Mouse (Mus musculus) CH12.LX (cell line): ENCODE measurements around the gene Aunip. TPM values are rescaled to one million over a fixed set of nuclear protein-coding genes. Genes with fewer than 3 reads are reported as not detected.

ENCODE experiments used
- DNase-seq: peaks from one replicate; pipeline ENCODE4 v3.0.0-alpha.2; 2013; ENCODE audit errors: extremely low read depth
- H3K27ac ChIP-seq: 2 replicates; pipeline ENCODE4 v1.5.1; 2012; ENCODE audit warnings: low read depth, mild to moderate bottlenecking, control low read depth, moderate library complexity; ENCODE audit not compliant: insufficient read depth
- H3K27me3 ChIP-seq: replicated peaks from 2 replicates; pipeline ENCODE3; 2012; ENCODE audit warnings: inconsistent platforms
- H3K36me3 ChIP-seq, 2 experiments: replicated peaks in 1 of 2; 2 replicates each; pipeline versions ENCODE3 to v1.6.1; 2012; ENCODE audit warnings: inconsistent platforms in 1 of 2, low read length in 1 of 2, mild to moderate bottlenecking in 1 of 2, mixed read lengths in 1 of 2, moderate library complexity in 1 of 2; ENCODE audit not compliant: control insufficient read depth in 1 of 2, insufficient read depth in 1 of 2
- H3K4me1 ChIP-seq, 2 experiments: 2 replicates each; pipeline ENCODE4 v1.6.1; 2012; ENCODE audit warnings: inconsistent platforms in 1 of 2, moderate library complexity in 1 of 2; ENCODE audit not compliant: insufficient read depth in 2 of 2, control insufficient read depth in 1 of 2
- H3K4me2 ChIP-seq: 2 replicates; pipeline ENCODE4 v1.6.1; 2012; ENCODE audit warnings: low read depth, mild to moderate bottlenecking, control low read depth; ENCODE audit not compliant: poor library complexity, insufficient read depth, severe bottlenecking
- H3K4me3 ChIP-seq, 3 experiments: fragments of 150-350 bp in 1 of 3; sonication (generic) in 1 of 3; replicated peaks in 1 of 3; 2 replicates each; pipeline versions ENCODE3 to v1.5.1; 2011 to 2012; ENCODE audit warnings: low read depth in 2 of 3, low read length in 2 of 3, mild to moderate bottlenecking in 2 of 3, moderate library complexity in 2 of 3, control low read depth in 1 of 3, improper control_type of control experiment in 1 of 3, inconsistent platforms in 1 of 3, mixed read lengths in 1 of 3; ENCODE audit not compliant: poor library complexity in 1 of 3
- H3K79me2 ChIP-seq: replicated peaks from 2 replicates; pipeline ENCODE4 v1.6.1; 2012; ENCODE audit warnings: mild to moderate bottlenecking, moderate library complexity; ENCODE audit not compliant: control insufficient read depth, poor library complexity, insufficient read depth, severe bottlenecking; ENCODE audit errors: extremely low read depth
- H3K9ac ChIP-seq: 2 replicates; pipeline ENCODE4 v1.6.1; 2012; ENCODE audit warnings: low read depth, mild to moderate bottlenecking, control low read depth, moderate library complexity; ENCODE audit not compliant: insufficient read depth
- H3K9me3 ChIP-seq: replicated peaks from 2 replicates; pipeline ENCODE3; 2012; ENCODE audit warnings: low read length, inconsistent platforms, mixed read lengths
- BHLHE40 ChIP-seq: IDR thresholded peaks from 2 replicates; pipeline ENCODE4 v1.6.1; 2011; ENCODE audit warnings: mild to moderate bottlenecking, low read depth, low read length, improper control_type of control experiment
- CHD1 ChIP-seq: IDR thresholded peaks from 2 replicates; pipeline ENCODE4 v1.6.1; 2012; ENCODE audit warnings: low read depth, low read length, improper control_type of control experiment, inconsistent platforms
- E2F4 ChIP-seq: IDR thresholded peaks from 2 replicates; pipeline ENCODE4 v1.6.1; 2011; ENCODE audit warnings: low read depth, low read length, improper control_type of control experiment; ENCODE audit not compliant: insufficient replicate concordance
- ELF1 ChIP-seq: IDR thresholded peaks from 2 replicates; pipeline ENCODE4 v1.6.1; 2014; ENCODE audit warnings: low read depth, mild to moderate bottlenecking, inconsistent platforms, low read length, improper control_type of control experiment
- ETS1 ChIP-seq: conservative IDR thresholded peaks from 2 replicates; pipeline ENCODE4 v1.6.1; 2012; ENCODE audit warnings: low read depth, mild to moderate bottlenecking, inconsistent platforms, low read length, improper control_type of control experiment, moderate library complexity
- GABPA ChIP-seq: IDR thresholded peaks from 2 replicates; pipeline ENCODE4 v1.6.1; 2012; ENCODE audit warnings: low read depth, low read length, improper control_type of control experiment, inconsistent platforms; ENCODE audit not compliant: insufficient replicate concordance
- HCFC1 ChIP-seq: IDR thresholded peaks from 2 replicates; pipeline ENCODE4 v1.6.1; 2012; ENCODE audit warnings: low read depth, mild to moderate bottlenecking, inconsistent platforms, low read length, improper control_type of control experiment
- IRF4 ChIP-seq: IDR thresholded peaks from 2 replicates; pipeline ENCODE4 v1.6.1; 2014; ENCODE audit warnings: low read depth, mild to moderate bottlenecking, inconsistent platforms, low read length, improper control_type of control experiment
- JUND ChIP-seq: conservative IDR thresholded peaks from 2 replicates; pipeline ENCODE4 v1.6.1; 2011; ENCODE audit warnings: low read depth, low read length, improper control_type of control experiment
- MAFK ChIP-seq: IDR thresholded peaks from 2 replicates; pipeline ENCODE4 v1.6.1; 2011; ENCODE audit warnings: low read length, improper control_type of control experiment; ENCODE audit not compliant: insufficient replicate concordance
- MAX ChIP-seq: IDR thresholded peaks from 2 replicates; pipeline ENCODE4 v1.6.1; 2011; ENCODE audit warnings: low read length, improper control_type of control experiment
- MEF2A ChIP-seq: IDR thresholded peaks from 2 replicates; pipeline ENCODE4 v1.6.1; 2014; ENCODE audit warnings: low read depth, mild to moderate bottlenecking, inconsistent platforms, low read length, improper control_type of control experiment, borderline replicate concordance
- NRF1 ChIP-seq: IDR thresholded peaks from 2 replicates; pipeline ENCODE4 v1.6.1; 2014; ENCODE audit warnings: low read depth, mild to moderate bottlenecking, inconsistent platforms, low read length, improper control_type of control experiment, moderate library complexity
- PAX5 ChIP-seq: IDR thresholded peaks from 2 replicates; pipeline ENCODE4 v1.6.1; 2012; ENCODE audit warnings: low read length, inconsistent platforms, mixed read lengths
- POLR2AphosphoS2 ChIP-seq: IDR thresholded peaks from 2 replicates; pipeline ENCODE4 v1.6.1; 2011; ENCODE audit warnings: low read depth, low read length, improper control_type of control experiment
- SIN3A ChIP-seq: IDR thresholded peaks from 2 replicates; pipeline ENCODE4 v1.6.1; 2012; ENCODE audit warnings: low read length, improper control_type of control experiment, inconsistent platforms
- TBP ChIP-seq: conservative IDR thresholded peaks from 2 replicates; pipeline ENCODE4 v1.6.1; 2011; ENCODE audit warnings: low read depth, low read length, improper control_type of control experiment
- USF1 ChIP-seq: IDR thresholded peaks from 2 replicates; pipeline ENCODE4 v1.6.1; 2014; ENCODE audit warnings: low read depth, mild to moderate bottlenecking, inconsistent platforms, low read length, improper control_type of control experiment
- ZC3H11A ChIP-seq: IDR thresholded peaks from 2 replicates; pipeline ENCODE4 v1.6.1; 2012; ENCODE audit warnings: low read depth, mild to moderate bottlenecking, inconsistent platforms, low read length, improper control_type of control experiment
- ZNF384 ChIP-seq: IDR thresholded peaks from 2 replicates; pipeline ENCODE4 v1.6.1; 2012; ENCODE audit warnings: low read depth, low read length, improper control_type of control experiment, inconsistent platforms
- dilution Hi-C: fragments of 300-500 bp; cut with MboI; formaldehyde crosslinking; loops from 2 replicates; pipeline ENCODE4 v1.14.3; 2020; ENCODE audit warnings: low sequenced_read_pairs; ENCODE audit not compliant: extremely low pct_unique_long_range_greater_than_20kb, extremely low pct_ligation_motif_present
- in situ Hi-C: fragments of 300-500 bp; cut with MboI; formaldehyde crosslinking; loops from 3 replicates; pipeline ENCODE4 v1.14.3; 2019; ENCODE audit warnings: low sequenced_read_pairs, low pct_ligation_motif_present, low pct_unique_long_range_greater_than_20kb, mixed read lengths
- polyA plus RNA-seq: library from polyadenylated mRNA; unstranded; fragments of >175 nt; gene quantifications from 2 replicates; pipeline ENCODE4 v1.2.1, GENCODE M21; 2012; ENCODE audit warnings: low read depth; ENCODE audit not compliant: insufficient read length
- total RNA-seq, 2 experiments: library from RNA; depleted of rRNA; stranded (reverse); fragments of 300-350 nt in 1 of 2; fragments of >200 nt in 1 of 2; gene quantifications; 2 replicates each; pipeline ENCODE4 v1.2.3; 2012 to 2014

Aunip gene
- total and polyA plus RNA-seq, 3 experiments, result 11.5 to 14.9 (median 11.7) TPM

GRCm38 (mm10) chr4:134557626-134558249 lies 46.9 kb downstream of the Aunip start:
- no peak overlapping the region for H3K4me3 ChIP-seq
- H3K79me2 ChIP-seq, result no peaks in the 10 kb centered on the region
- H3K36me3 ChIP-seq, result no peaks in the 10 kb centered on the region
- DNase-seq, result no peak
- in situ Hi-C loops (no loop called here), dilution Hi-C loops (no loop called here)
- no peaks in the 10 kb centered on the region for H3K27me3 ChIP-seq
- H3K9me3 ChIP-seq, result no peaks in the 10 kb centered on the region
- no peak overlapping the region for H3K27ac ChIP-seq
- H3K4me2 ChIP-seq, result no peak overlapping the region
- no peak overlapping the region for H3K9ac ChIP-seq
- H3K4me1 ChIP-seq, result peaks cover 0 to 35% of the 10 kb centered on the region in 2 experiments; a peak in 2 of 4 replicates
- TF ChIP-seq PAX5 (no peak), SIN3A (no peak), IRF4 (no peak), ETS1 (no peak), GABPA (no peak), ZC3H11A (no peak), MEF2A (no peak), CHD1 (no peak), MAX (no peak), NRF1 (no peak), MAFK (no peak), JUND (no peak), POLR2AphosphoS2 (no peak), TBP (no peak), ELF1 (no peak), BHLHE40 (no peak), ZNF384 (no peak), E2F4 (no peak)

GRCm38 (mm10) chr4:134558570-134559113 lies 47.8 kb downstream of the Aunip start:
- Histone ChIP-seq H3K36me3 (no peaks in the 10 kb centered on the region), H3K27me3 (no peaks in the 10 kb centered on the region), H3K4me1 (peaks cover 0 to 41% of the 10 kb centered on the region in 2 experiments; a peak in 3 of 4 replicates), H3K27ac (no peak overlapping the region), H3K9me3 (no peaks in the 10 kb centered on the region), H3K4me2 (no peak overlapping the region), H3K79me2 (no peaks in the 10 kb centered on the region), H3K4me3 (no peak overlapping the region), H3K9ac (no peak overlapping the region)
- dilution Hi-C loops (no loop called here), in situ Hi-C loops (no loop called here)
- DNase-seq, result no peak
- TF ChIP-seq SIN3A (no peak), USF1 (no peak), HCFC1 (no peak)
